Mouse (Mus musculus): ENCODE measurements at regions not wholly inside any gene's neighbourhood (a gene's known extent, or its start where the extent isn't known, plus 50 kb on each side); places are given as distances from the start of the nearest gene placed in this dataset.

- TF ChIP-seq CTCF (conservative IDR thresholded peaks at IDR 0.05 in 1 of 2, IDR thresholded peaks at IDR 0.05 in 1 of 2; ENCODE audit: low read depth in 2 of 2, low read length in 2 of 2): no peak
- TF ChIP-seq PAX5 (IDR thresholded peaks at IDR 0.05; ENCODE audit: low read length): no peak
- no peak for TF ChIP-seq ZMIZ1 (IDR thresholded peaks at IDR 0.05; ENCODE audit: low read depth, low read length)
Measured at GRCm38 (mm10) chr4:152878401-152878800, 400.7 kb upstream of the Kcnab2 start.
